Mouse (Mus musculus) urinary bladder, postnatal 10 days (tissue): ENCODE results near the gene Fyb2.

Source experiments
- DNase-seq: peaks from one replicate; pipeline ENCODE4 v3.0.0; 2022; ENCODE audit warnings: low spot score

The Fyb2 gene

GRCm38 (mm10) chr4:105013718-105014117 lies 100.5 kb downstream of the Fyb2 start:
- DNase-seq: no peak

DNA sequence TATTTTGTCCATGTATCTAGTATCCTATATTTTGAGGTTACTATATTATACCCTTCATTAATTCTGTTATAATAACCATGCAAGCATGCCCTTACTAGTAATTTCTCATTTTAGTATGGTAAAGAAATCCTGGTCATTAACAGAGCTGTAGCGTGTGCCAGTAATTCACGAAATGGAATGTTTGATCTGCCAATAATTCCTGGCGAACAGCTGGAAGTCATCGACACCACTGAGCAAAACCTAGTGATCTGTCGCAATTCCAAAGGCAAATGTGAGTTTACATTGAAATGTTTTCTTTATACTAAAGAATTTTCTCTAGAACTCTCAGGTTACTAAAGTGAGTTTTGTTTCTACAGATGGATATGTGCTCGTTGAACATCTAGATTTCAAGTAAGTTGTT lies 102.2 kb downstream of the Fyb2 start:
- DNase-seq: no peak

GRCm38 (mm10) chr4:105016006-105016613 lies 102.9 kb downstream of the Fyb2 start:
- no peak for DNase-seq

GRCm38 (mm10) chr4:105027278-105027677 lies 114.0 kb downstream of the Fyb2 start:
- no peak for DNase-seq

DNA sequence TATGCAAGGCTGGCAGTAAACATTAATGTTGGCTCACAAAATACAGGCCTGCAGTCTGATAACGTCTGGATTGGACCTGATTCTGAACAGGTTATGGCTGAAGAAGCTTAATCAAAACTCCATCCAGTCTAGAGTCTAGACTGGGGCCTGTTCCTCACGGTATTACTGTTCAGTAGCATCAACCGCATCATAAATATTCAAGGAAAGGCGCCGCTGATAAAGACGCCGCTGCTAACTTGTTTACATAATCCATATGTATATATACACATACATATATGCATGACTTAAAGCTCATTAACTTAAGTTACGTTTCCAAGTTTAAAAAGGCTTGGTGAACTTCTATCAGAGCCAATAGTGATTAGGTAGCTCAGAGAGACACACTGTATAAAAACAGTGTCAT lies 117.8 kb downstream of the Fyb2 start:
- DNase-seq: no peak

DNA sequence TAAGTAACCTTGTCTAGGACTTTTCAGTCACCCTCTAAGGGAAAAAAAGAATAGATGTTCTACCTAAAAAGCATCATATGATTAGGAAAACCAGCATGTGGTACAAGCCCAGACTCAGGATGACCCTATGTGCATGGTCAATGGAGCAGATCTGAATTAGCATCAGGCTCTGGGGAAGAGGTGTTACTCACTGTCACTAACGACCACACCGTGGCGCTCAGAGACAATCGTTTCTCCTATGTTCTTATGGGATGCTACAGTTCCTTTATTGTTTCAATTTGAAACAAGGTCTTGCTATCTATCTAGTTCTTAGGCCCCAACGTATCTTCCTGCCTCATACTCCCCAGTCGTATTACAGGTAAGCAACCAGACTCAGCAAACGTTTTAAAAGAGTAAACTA lies 119.9 kb downstream of the Fyb2 start:
- no peak for DNase-seq

DNA sequence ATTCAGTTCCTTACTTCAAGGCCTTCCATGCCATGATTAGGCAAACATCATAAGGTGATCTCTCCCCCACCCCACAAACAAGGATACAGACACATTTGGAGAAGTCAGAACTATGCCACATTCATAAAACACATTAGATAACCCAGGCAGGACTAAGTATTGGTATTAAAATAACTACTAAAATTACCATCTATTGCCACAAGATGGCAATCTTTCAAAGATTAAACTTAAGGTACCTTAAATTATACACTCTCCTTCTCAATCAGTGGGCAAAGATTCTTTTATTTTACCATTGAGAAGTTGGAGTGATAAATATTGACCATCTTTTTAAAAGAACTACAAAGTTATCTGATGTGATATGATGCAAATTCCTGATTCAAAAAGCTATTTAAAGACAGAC lies 121.0 kb downstream of the Fyb2 start:
- no peak for DNase-seq

- no peak for DNase-seq
Measured at GRCm38 (mm10) chr4:105050041-105050440, 136.8 kb downstream of the Fyb2 start.

DNA sequence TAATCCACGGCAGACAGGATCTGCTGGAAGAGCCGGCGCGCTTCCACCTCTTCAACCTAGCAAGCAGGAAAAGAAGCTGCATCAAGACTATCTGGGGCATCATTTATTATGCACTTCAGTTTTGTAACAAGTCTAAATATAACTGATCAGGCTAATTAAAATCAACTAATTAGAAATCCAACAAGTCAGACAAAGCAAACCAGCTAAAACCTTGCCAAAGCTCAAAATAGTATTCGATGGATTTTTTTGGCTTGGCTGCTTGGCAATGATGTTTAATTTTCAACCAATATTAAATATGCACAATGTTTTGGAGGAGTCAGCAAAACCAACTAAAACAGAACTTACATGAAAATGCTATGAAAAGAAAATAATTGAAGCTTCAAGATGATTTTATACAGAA lies 138.0 kb downstream of the Fyb2 start:
- DNase-seq: no peak
